In genomic region chr5:14311729-14312128, GRCm38 (mm10) we compare ENCODE assay signal across 27 mouse cellular contexts.
"Had no signal": no experiment of that assay in that cellular context is flagged by ENCODE, and none has a peak within 500 bp of the region (broad histone marks: within the 10 kb centered on the region; RNA-seq: fewer than 3 reads in every experiment).

No protein-coding gene starts in this region.

- H3K9ac ChIP-seq: heart, embryonic 12.5 days; hindbrain, embryonic 12.5 days; hindbrain, embryonic 14.5 days; intestine, embryonic 15.5 days; limb, embryonic 12.5 days; liver, embryonic 13.5 days had no signal

- H3K4me2 ChIP-seq: heart, embryonic 12.5 days; hindbrain, embryonic 12.5 days; hindbrain, embryonic 14.5 days; intestine, embryonic 15.5 days; limb, embryonic 12.5 days; liver, embryonic 11.5 days; liver, embryonic 13.5 days had no signal

- H3K27ac ChIP-seq: gastrocnemius, adult 2 months; heart, embryonic 10.5 days; hindbrain, embryonic 10.5 days; hindbrain, embryonic 12.5 days; hindbrain, embryonic 14.5 days; intestine, embryonic 15.5 days; layer of hippocampus, adult 2 months; left cerebral cortex, adult 2 months; limb, embryonic 10.5 days; limb, embryonic 12.5 days; liver, embryonic 13.5 days had no signal

- H3K27me3 ChIP-seq: heart, embryonic 12.5 days; hindbrain, embryonic 12.5 days; intestine, embryonic 15.5 days; limb, embryonic 12.5 days; liver, embryonic 13.5 days had no signal

- H3K4me1 ChIP-seq: heart, embryonic 10.5 days; heart, embryonic 12.5 days; hindbrain, embryonic 10.5 days; hindbrain, embryonic 12.5 days; intestine, embryonic 15.5 days; limb, embryonic 10.5 days; limb, embryonic 12.5 days; liver, embryonic 13.5 days had no signal

- DNase-seq: gastrocnemius, adult 2 months; gastrocnemius, postnatal 10 days; gastrocnemius, postnatal 25 days; heart, adult 18-20 months; heart, postnatal 10 days; heart, postnatal 4 days; kidney, adult 18-20 months; kidney, adult 8-10 months; kidney, postnatal 10 days; kidney, postnatal 25 days; kidney, postnatal 4 days; liver; liver, embryonic 13.5 days had no signal

- H3K9me3 ChIP-seq: heart, embryonic 10.5 days; hindbrain, embryonic 10.5 days; hindbrain, embryonic 12.5 days; intestine, embryonic 15.5 days; limb, embryonic 10.5 days; liver, embryonic 13.5 days had no signal

- H3K36me3 ChIP-seq: heart, embryonic 10.5 days; heart, embryonic 12.5 days; hindbrain, embryonic 10.5 days; hindbrain, embryonic 12.5 days; intestine, embryonic 15.5 days; limb, embryonic 10.5 days; limb, embryonic 12.5 days; liver, embryonic 13.5 days had no signal

- ATAC-seq: hindbrain, embryonic 16.5 days; inflammation-experienced regulatory T-cells, adult 6 months; intestine, embryonic 15.5 days; intestine, postnatal 0 days had no signal

- H3K4me3 ChIP-seq: gastrocnemius, adult 2 months; heart, embryonic 10.5 days; heart, embryonic 12.5 days; hindbrain, embryonic 10.5 days; hindbrain, embryonic 12.5 days; intestine, embryonic 15.5 days; layer of hippocampus, adult 2 months; left cerebral cortex, adult 2 months; limb, embryonic 10.5 days; limb, embryonic 12.5 days; liver, embryonic 13.5 days had no signal
